Mouse (Mus musculus) natural killer cell, adult 2 months (primary cell): ENCODE measurements around the gene Olfr1389.
"Not testable (repeated sequence)": the region's sequence is repeated elsewhere in the genome, so short reads cannot be mapped to it uniquely, and the experiment has no call there.

Experiments
- DNase-seq, 2 experiments: peaks; one replicate each; pipeline ENCODE4 v3.0.0; 2022; ENCODE audit warnings: low spot score in 2 of 2

The Olfr1389 gene

DNA sequence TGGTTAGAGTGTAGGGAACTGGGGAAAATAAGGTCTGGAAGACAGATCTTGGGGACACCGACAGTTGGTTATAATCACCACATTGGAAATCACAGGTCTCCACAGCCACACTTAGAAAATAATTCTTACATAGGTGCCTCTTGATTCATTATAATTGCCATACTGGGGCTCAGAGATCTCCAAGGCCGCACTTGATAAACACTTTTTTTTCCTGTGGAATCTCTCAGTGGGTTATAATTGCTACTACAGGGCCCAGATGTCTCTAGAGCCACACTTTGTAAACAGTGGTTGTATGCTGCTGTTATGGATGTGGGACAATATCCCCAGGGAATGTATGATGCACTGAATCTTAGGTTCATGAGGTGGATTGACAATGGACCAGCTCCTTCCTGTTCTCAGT is at the start of gene Olfr1389:
Olfr1389 (plus strand) TSS at position 301 of the 400 bp plus-strand sequence.
- no peak for DNase-seq

DNA sequence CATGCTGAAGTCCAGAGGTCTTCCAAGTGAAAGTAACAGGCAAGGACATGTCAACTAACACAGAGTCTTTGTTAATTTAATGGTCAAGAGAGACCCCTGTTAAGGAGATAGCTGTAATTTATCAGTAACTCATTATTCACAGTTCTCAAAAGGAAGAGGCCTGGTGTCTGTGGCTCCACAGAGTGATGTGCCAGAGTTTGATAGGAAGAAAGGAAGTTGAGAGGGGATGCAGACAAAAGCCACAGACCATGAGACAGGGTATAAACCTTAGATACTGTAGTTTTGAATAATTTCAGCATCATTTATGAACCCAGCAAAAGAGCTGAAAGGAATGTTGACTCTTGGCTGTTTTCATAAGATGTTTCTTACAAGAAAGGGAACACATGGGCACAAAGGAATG is 39.7 kb upstream of the Olfr1389 start:
- no peak for DNase-seq

- DNase-seq = not testable (repeated sequence)
Observed at GRCm38 (mm10) chr11:49386118-49386517, 36.7 kb upstream of the Olfr1389 start.

DNA sequence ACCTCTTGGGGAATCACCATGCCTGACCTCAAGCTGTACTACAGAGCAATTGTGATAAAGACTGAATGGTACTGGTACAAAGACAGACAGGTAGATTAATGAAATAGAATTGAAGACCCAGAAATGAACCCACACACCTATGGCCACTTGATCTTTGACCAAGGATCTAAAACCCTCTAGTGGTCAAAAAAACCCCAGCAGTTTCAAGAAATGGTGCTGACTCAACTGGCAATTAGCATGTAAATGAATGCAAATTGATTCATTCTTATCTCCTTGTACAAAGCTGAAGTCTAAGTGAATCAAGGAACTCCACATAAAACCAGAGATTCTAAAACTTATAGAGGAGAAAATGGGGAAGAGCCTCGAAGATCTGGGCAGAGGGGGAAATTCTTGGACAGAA is 30.2 kb upstream of the Olfr1389 start:
- DNase-seq = not testable (repeated sequence)

DNA sequence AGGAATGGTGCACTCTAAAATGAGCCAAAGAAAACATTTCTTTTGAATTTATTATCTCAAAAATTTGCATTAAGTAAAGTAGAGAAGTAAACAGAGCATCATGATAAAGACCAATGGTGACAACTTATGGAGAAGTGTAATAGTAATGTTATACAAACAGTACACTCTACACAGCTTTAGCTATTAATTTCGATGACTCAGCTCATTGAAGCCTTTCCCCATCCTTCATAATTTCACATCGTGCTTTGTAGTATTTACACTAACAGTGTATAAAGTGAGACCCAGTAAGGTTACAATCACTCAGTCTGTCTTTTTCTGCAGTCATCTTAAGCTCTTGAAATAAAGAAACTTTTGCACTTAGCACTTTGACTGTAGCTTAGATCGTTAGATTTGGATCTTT is 16.1 kb upstream of the Olfr1389 start:
- no peak for DNase-seq

GRCm38 (mm10) chr11:49410540-49410939 is 12.3 kb upstream of the Olfr1389 start:
- peak; percentile 1 to 3 for DNase-seq

- no peak for DNase-seq
Observed at GRCm38 (mm10) chr11:49425257-49425927, 2.5 kb downstream of the Olfr1389 start.

GRCm38 (mm10) chr11:49429641-49430040 is 6.8 kb downstream of the Olfr1389 start:
- DNase-seq = no peak

DNA sequence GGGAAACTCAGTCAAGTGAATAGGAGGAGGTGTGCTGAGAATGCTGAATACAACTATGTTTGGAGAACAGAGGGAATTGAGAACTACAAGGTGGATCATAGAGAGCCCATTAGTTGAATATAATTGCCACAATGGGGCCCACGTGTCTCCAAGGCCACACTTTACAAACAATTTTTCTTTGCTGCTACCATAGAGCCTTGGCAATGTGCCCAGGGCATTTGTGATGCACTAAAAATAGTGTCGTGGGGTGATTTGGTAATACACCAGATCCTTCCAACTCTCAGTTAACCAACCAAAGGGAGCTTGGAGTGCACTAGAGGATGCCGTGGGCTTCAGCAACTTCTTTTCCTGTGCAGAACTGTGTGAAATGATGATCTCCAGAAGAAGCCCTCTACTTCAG is 13.5 kb downstream of the Olfr1389 start, which contains the start of gene Olfr1388:
Olfr1388 (plus strand) TSS at position 214 of the 400 bp plus-strand sequence.
- DNase-seq = no peak

GRCm38 (mm10) chr11:49455043-49455442 is 32.2 kb downstream of the Olfr1389 start, which contains the start of gene Olfr1387:
Gene Olfr1387 (plus strand): TSS chr11:49455343.
- DNase-seq = no peak

DNA sequence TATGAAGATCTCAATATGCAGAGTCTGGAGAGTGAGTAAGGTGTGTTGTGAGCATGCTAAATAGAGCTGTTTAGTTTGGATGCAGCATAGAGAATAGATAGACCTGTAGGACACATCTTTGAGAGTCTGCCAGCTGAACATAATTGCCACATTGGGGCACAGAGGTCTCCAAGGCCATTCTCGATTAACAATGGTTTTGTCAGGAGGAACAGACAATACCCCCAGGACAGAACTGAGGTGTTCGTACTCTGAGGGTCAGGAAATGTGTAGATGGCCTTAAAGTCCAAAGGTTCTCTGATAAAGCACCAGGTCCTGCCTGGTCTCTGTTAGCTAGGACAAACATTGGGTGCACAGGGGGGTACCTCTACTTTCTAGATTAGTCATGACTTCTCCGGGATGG is 41.9 kb downstream of the Olfr1389 start, which contains the start of gene Olfr1386:
Olfr1386 (plus strand) TSS at position 301 of the 400 bp plus-strand sequence.
- not testable (repeated sequence) for DNase-seq
